Mouse (Mus musculus) activated CD4-positive, CD25-positive, alpha-beta regulatory T cell, adult 4 months (primary cell): ENCODE data around the gene Fstl3. TPM values are rescaled to one million over a fixed set of nuclear protein-coding genes. Genes with fewer than 3 reads are reported as not detected.
"Not testable (repeated sequence)": the region's sequence is repeated elsewhere in the genome, so short reads cannot be mapped to it uniquely, and the experiment has no call there.

Source experiments
- ATAC-seq: one replicate; pipeline ENCODE4 v1.8.0; 2017
- polyA plus RNA-seq, 2 experiments: library from polyadenylated mRNA; unstranded; fragments of 100-300 nt; shearing (Covaris generic); gene quantifications; one replicate each; pipeline ENCODE4 v1.2.1; 2017

Gene Fstl3
- polyA plus RNA-seq = under 1 TPM in 1 of 2 experiments, not detected in 1; 0.86 TPM

GRCm38 (mm10) chr10:79777103-79777531 lies at the start of gene Fstl3:
Fstl3 (plus strand) TSS chr10:79777272.
- no peak for ATAC-seq

GRCm38 (mm10) chr10:79728323-79729249 lies 48.5 kb upstream of the Fstl3 start:
- ATAC-seq = no peak

- ATAC-seq = no peak
These were observed 47.6 kb upstream of the Fstl3 start for GRCm38 (mm10) chr10:79729357-79729965.

GRCm38 (mm10) chr10:79732500-79732899 lies 44.6 kb upstream of the Fstl3 start:
- ATAC-seq = no peak

- ATAC-seq = no peak
These were observed 43.2 kb upstream of the Fstl3 start for GRCm38 (mm10) chr10:79733847-79734246.

- no peak for ATAC-seq
These were observed 41.7 kb upstream of the Fstl3 start for GRCm38 (mm10) chr10:79735361-79735760.

GRCm38 (mm10) chr10:79736706-79737105 lies 40.4 kb upstream of the Fstl3 start:
- ATAC-seq = no peak

GRCm38 (mm10) chr10:79738259-79738658 lies 38.8 kb upstream of the Fstl3 start:
- no peak for ATAC-seq

- ATAC-seq = no peak
These were observed 37.8 kb upstream of the Fstl3 start for GRCm38 (mm10) chr10:79739234-79739633.

GRCm38 (mm10) chr10:79740863-79741262 lies 36.2 kb upstream of the Fstl3 start:
- ATAC-seq = no peak

GRCm38 (mm10) chr10:79743161-79743560 lies 33.9 kb upstream of the Fstl3 start:
- no peak for ATAC-seq

GRCm38 (mm10) chr10:79743650-79744365 lies 33.3 kb upstream of the Fstl3 start:
- ATAC-seq = no peak

GRCm38 (mm10) chr10:79745411-79745810 lies 31.7 kb upstream of the Fstl3 start:
- no peak for ATAC-seq

- peak; percentile 99 for ATAC-seq
These were observed 30.9 kb upstream of the Fstl3 start, which contains the start of gene Polrmt for GRCm38 (mm10) chr10:79745898-79746773. Polrmt (minus strand) TSS chr10:79746581.

- no peak for ATAC-seq
These were observed 30.3 kb upstream of the Fstl3 start for GRCm38 (mm10) chr10:79746774-79747151.

GRCm38 (mm10) chr10:79748496-79748895 lies 28.6 kb upstream of the Fstl3 start:
- ATAC-seq = no peak

GRCm38 (mm10) chr10:79754856-79755516 lies 22.1 kb upstream of the Fstl3 start, which contains the start of gene Fgf22:
Fgf22 (plus strand) TSS chr10:79755076.
- ATAC-seq = no peak

GRCm38 (mm10) chr10:79755854-79756253 lies 21.2 kb upstream of the Fstl3 start:
- ATAC-seq = no peak

- ATAC-seq = no peak
These were observed 20.4 kb upstream of the Fstl3 start for GRCm38 (mm10) chr10:79756660-79757059.

- not testable (repeated sequence) for ATAC-seq
These were observed 17.4 kb upstream of the Fstl3 start for GRCm38 (mm10) chr10:79759675-79760074.

- ATAC-seq = no peak
These were observed 16.4 kb upstream of the Fstl3 start for GRCm38 (mm10) chr10:79760603-79761143.
